Mouse (Mus musculus): Measurements from ENCODE around the gene Cenpj.

The Cenpj gene

GRCm38 (mm10) chr14:56550960-56551359 is 24.3 kb downstream of the Cenpj start:
- in situ Hi-C loops (cut with MboI, MseI) = no loop called here

GRCm38 (mm10) chr14:56545491-56545890 is 29.7 kb downstream of the Cenpj start:
- in situ Hi-C loops (cut with MboI, MseI) = no loop called here

- in situ Hi-C loops (cut with MboI, MseI) = no loop called here
These were observed 30.3 kb downstream of the Cenpj start for GRCm38 (mm10) chr14:56544946-56545345.

GRCm38 (mm10) chr14:56530788-56531187 is 44.4 kb downstream of the Cenpj start:
- in situ Hi-C loops (cut with MboI, MseI) = no loop called here

GRCm38 (mm10) chr14:56514775-56515174 is 60.5 kb downstream of the Cenpj start:
- in situ Hi-C loops (cut with MboI, MseI) = no loop called here

- in situ Hi-C loops (cut with MboI, MseI) = no loop called here
These were observed 63.1 kb downstream of the Cenpj start for GRCm38 (mm10) chr14:56512084-56512483.

GRCm38 (mm10) chr14:56506743-56507142 is 68.5 kb downstream of the Cenpj start:
- in situ Hi-C loops (cut with MboI, MseI) = no loop called here

- in situ Hi-C loops (cut with MboI, MseI) = no loop called here
These were observed 72.8 kb downstream of the Cenpj start for GRCm38 (mm10) chr14:56502407-56502806.

GRCm38 (mm10) chr14:56489806-56490205 is 85.4 kb downstream of the Cenpj start:
- in situ Hi-C loops (cut with MboI, MseI) = no loop called here
